Mouse (Mus musculus) cerebellum, adult 2 months (tissue): ENCODE results near the gene Rbm46. TPM values are rescaled to one million over a fixed set of nuclear protein-coding genes. Genes with fewer than 3 reads are reported as not detected.

ENCODE experiments used
- DNase-seq, 2 experiments: peaks; one replicate each; pipeline ENCODE4 v3.0.0; 2021
- H3K27ac ChIP-seq: fragments of 200-500 bp; 2 replicates; pipeline ENCODE4 v1.5.1; 2012; ENCODE audit warnings: low read length, control low read depth, inconsistent platforms; ENCODE audit not compliant: insufficient read depth
- H3K27me3 ChIP-seq: fragments of 200-500 bp; 2 replicates; pipeline ENCODE4 v1.6.1; 2012; ENCODE audit warnings: inconsistent platforms, mild to moderate bottlenecking, low read length, moderate library complexity; ENCODE audit not compliant: control insufficient read depth, insufficient read depth
- H3K4me1 ChIP-seq: fragments of 200-500 bp; 2 replicates; pipeline ENCODE4 v1.6.1; 2011; ENCODE audit warnings: low read length; ENCODE audit not compliant: control insufficient read depth, insufficient read depth
- H3K4me3 ChIP-seq: fragments of 200-500 bp; replicated peaks from 2 replicates; pipeline ENCODE3; 2011; ENCODE audit warnings: mild to moderate bottlenecking, low read depth, low read length, control low read depth; ENCODE audit not compliant: insufficient read depth
- CTCF ChIP-seq: fragments of 200-500 bp; IDR thresholded peaks from 2 replicates; pipeline ENCODE4 v1.5.1; 2011; ENCODE audit warnings: low read depth, mild to moderate bottlenecking, control low read depth, low read length, moderate library complexity, borderline replicate concordance; ENCODE audit not compliant: insufficient read depth
- POLR2A ChIP-seq: fragments of 200-500 bp; IDR thresholded peaks from 2 replicates; pipeline ENCODE4 v1.6.1; 2011; ENCODE audit warnings: low read length, control low read depth, borderline replicate concordance; ENCODE audit not compliant: insufficient read depth
- WGBS: fragments of 180-500 bp; shearing (Covaris S2); methylation state at CpG from one replicate; pipeline ENCODE4 v1.1.7; 2018; 5-methylcytosine and 5-hydroxymethylcytosine counted together
- polyA plus RNA-seq: library from polyadenylated mRNA; depleted of rRNA; stranded (reverse); fragments of >200 nt; gene quantifications from 2 replicates; pipeline ENCODE4 v1.2.3, GENCODE M21; 2012; rRNA removed

Rbm46 gene
- polyA plus RNA-seq, 1 experiment: 0.29 TPM

- WGBS: 98% methylated on average over 1 of the region's 1 CpGs
- Histone ChIP-seq H3K4me3 (no peak overlapping the region), H3K4me1 (no peaks in the 10 kb centered on the region), H3K27ac (no peak overlapping the region), H3K27me3 (no peaks in the 10 kb centered on the region)
- no peak for DNase-seq
- no peak for TF ChIP-seq POLR2A
- TF ChIP-seq CTCF: no peak
These were observed 67.9 kb downstream of the Rbm46 start for GRCm38 (mm10) chr3:82808323-82808911.

- 86% methylated on average over 7 of the region's 7 CpGs for WGBS
- DNase-seq: no peak
These were observed 71.0 kb downstream of the Rbm46 start for GRCm38 (mm10) chr3:82805291-82805690.

GRCm38 (mm10) chr3:82800470-82800843 is 75.8 kb downstream of the Rbm46 start:
- TF ChIP-seq CTCF: no peak
- no peak for TF ChIP-seq POLR2A
- Histone ChIP-seq H3K4me3 (no peak overlapping the region), H3K27me3 (no peaks in the 10 kb centered on the region), H3K27ac (no peak overlapping the region), H3K4me1 (peaks cover 10% of the 10 kb centered on the region; the same call in 1 of the 2 replicates)
- peak in 1 of 2 experiments; percentile 21 for DNase-seq
- WGBS: 96% methylated on average over 3 of the region's 3 CpGs

More at GRCm38 (mm10) chr3:82805291-82805690, 71.0 kb downstream of the Rbm46 start:
- H3K27ac ChIP-seq: no peak overlapping the region
- no peak overlapping the region for H3K4me3 ChIP-seq
- peaks cover 6% of the 10 kb centered on the region; the same call in 1 of the 2 replicates for H3K4me1 ChIP-seq
- TF ChIP-seq CTCF (no peak), POLR2A (no peak)
- H3K27me3 ChIP-seq: no peaks in the 10 kb centered on the region

GRCm38 (mm10) chr3:82799735-82800469 is 76.4 kb downstream of the Rbm46 start:
- H3K4me1 ChIP-seq: peaks cover 10% of the 10 kb centered on the region; the same call in 1 of the 2 replicates
- no peak overlapping the region for H3K4me3 ChIP-seq
- no peak overlapping the region for H3K27ac ChIP-seq
- WGBS: 69% methylated on average over 4 of the region's 4 CpGs
- H3K27me3 ChIP-seq: no peaks in the 10 kb centered on the region
- TF ChIP-seq CTCF (no peak), POLR2A (no peak)
- DNase-seq: peak; percentile 46 to 79

- TF ChIP-seq POLR2A (no peak), CTCF (no peak)
- no peak for DNase-seq
- H3K27ac ChIP-seq: no peak overlapping the region
- 76% methylated on average over 1 of the region's 1 CpGs for WGBS
- no peaks in the 10 kb centered on the region for H3K27me3 ChIP-seq
- H3K4me3 ChIP-seq: no peak overlapping the region
- H3K4me1 ChIP-seq: no peaks in the 10 kb centered on the region; the same call in 1 of the 2 replicates
These were observed 82.6 kb downstream of the Rbm46 start for GRCm38 (mm10) chr3:82793656-82794055.

GRCm38 (mm10) chr3:82791663-82792062 is 84.6 kb downstream of the Rbm46 start:
- no peaks in the 10 kb centered on the region for H3K27me3 ChIP-seq
- TF ChIP-seq CTCF (no peak), POLR2A (no peak)
- 45% methylated on average over 3 of the region's 3 CpGs for WGBS
- DNase-seq: no peak
- no peaks in the 10 kb centered on the region for H3K4me1 ChIP-seq
- no peak overlapping the region for H3K27ac ChIP-seq
- no peak overlapping the region for H3K4me3 ChIP-seq

Other genes starting within 250 kb of the Rbm46 start
- gene Lrat, start 27.5 kb upstream of the Rbm46 start, polyA plus RNA-seq: 0.16 and 0.21 TPM in 2 replicates
- not detected in 2 replicates for gene Fgg, start 131.2 kb upstream of the Rbm46 start, polyA plus RNA-seq
- 0.05 TPM in 1 of 2 replicates, not detected in the other for gene Fga, start 149.6 kb upstream of the Rbm46 start, polyA plus RNA-seq
- gene Fgb, start 173.4 kb upstream of the Rbm46 start, polyA plus RNA-seq: 0.03 TPM in 1 of 2 replicates, not detected in the other
- gene Plrg1, start 179.0 kb upstream of the Rbm46 start, polyA plus RNA-seq: 60.5 and 62.5 TPM in 2 replicates